ENCODE assay signal across 17 mouse cellular contexts in the genomic region with DNA sequence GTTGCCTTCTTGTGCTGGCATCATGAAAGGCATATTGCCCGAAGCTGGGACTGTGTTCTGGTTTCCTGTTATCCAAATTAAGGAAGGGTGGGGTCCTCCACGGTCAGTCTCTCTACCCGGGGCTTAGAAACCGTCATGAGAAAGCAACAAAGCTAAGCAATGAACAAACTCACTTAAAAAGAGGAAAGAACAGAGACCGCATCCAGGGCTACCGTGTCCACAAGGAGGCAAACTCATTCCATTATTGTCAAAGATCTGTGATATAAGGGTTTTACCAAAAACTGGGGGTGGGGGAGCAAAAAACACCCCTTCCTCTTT. TPM values are rescaled to one million over a fixed set of nuclear protein-coding genes. Genes with fewer than 3 reads are reported as not detected.
DNase-seq lines count a peak whose midpoint lies in the region; ATAC-seq lines count a peak whose summit lies in the region.
"Had no signal": no experiment of that assay in that cellular context is flagged by ENCODE, and none has a peak within 500 bp of the region (broad histone marks: within the 10 kb centered on the region; RNA-seq: fewer than 3 reads in every experiment).

No protein-coding gene starts in this region.

- peak; percentile 80 for DNase-seq in midbrain, embryonic 11.5 days (ENCODE audit: low spot score, missing footprints)
- DNase-seq in ZHBTc4 (ENCODE audit: low read depth, low spot score) = peak; percentile 16
- no peak for DNase-seq in adipocyte (ENCODE audit: low spot score)
- DNase-seq in kidney, postnatal 10 days = no peak
- DNase-seq in kidney, adult 18-20 months = no peak
- DNase-seq: adrenal gland, adult 8-10 months; cerebellum, adult 11-12 months; gastrocnemius, postnatal 14 days; layer of hippocampus, postnatal 36 days had no signal

- H3K4me3 ChIP-seq in midbrain, embryonic 11.5 days (ENCODE audit: low read depth, low read length) = no peak overlapping the region
- H3K4me3 ChIP-seq in midbrain, embryonic 16.5 days (ENCODE audit: low read depth, low read length) = no peak overlapping the region
- H3K4me3 ChIP-seq: hindbrain, embryonic 13.5 days; intestine, embryonic 15.5 days; kidney, embryonic 15.5 days; limb, embryonic 15.5 days; lung, embryonic 15.5 days; neural tube, embryonic 15.5 days had no signal

- H3K36me3 ChIP-seq in midbrain, embryonic 11.5 days (ENCODE audit: control insufficient read depth, insufficient read depth, low read length) = no peaks in the 10 kb centered on the region
- H3K36me3 ChIP-seq in midbrain, embryonic 16.5 days (ENCODE audit: control insufficient read depth, insufficient read depth, low read length) = no peaks in the 10 kb centered on the region
- H3K36me3 ChIP-seq: hindbrain, embryonic 13.5 days; intestine, embryonic 15.5 days; kidney, embryonic 15.5 days; limb, embryonic 15.5 days; lung, embryonic 15.5 days; neural tube, embryonic 15.5 days had no signal

- WGBS in midbrain, embryonic 11.5 days = 63% methylated on average over 6 of the region's 6 CpGs
- WGBS in midbrain, embryonic 16.5 days = 69% methylated on average over 6 of the region's 6 CpGs

- H3K27ac ChIP-seq in midbrain, embryonic 11.5 days (ENCODE audit: low read depth, low read length) = no peak overlapping the region
- H3K27ac ChIP-seq in midbrain, embryonic 16.5 days (ENCODE audit: low read length) = no peak overlapping the region
- H3K27ac ChIP-seq: hindbrain, embryonic 13.5 days; intestine, embryonic 15.5 days; kidney, embryonic 15.5 days; limb, embryonic 15.5 days; lung, embryonic 15.5 days; neural tube, embryonic 15.5 days had no signal

- H3K27me3 ChIP-seq in midbrain, embryonic 11.5 days (ENCODE audit: control insufficient read depth, insufficient read depth, low read length) = no peaks in the 10 kb centered on the region
- H3K27me3 ChIP-seq in midbrain, embryonic 16.5 days (ENCODE audit: control insufficient read depth, insufficient read depth, low read depth, low read length) = no peaks in the 10 kb centered on the region
- H3K27me3 ChIP-seq: hindbrain, embryonic 13.5 days; intestine, embryonic 15.5 days; kidney, embryonic 15.5 days; limb, embryonic 15.5 days; lung, embryonic 15.5 days; neural tube, embryonic 15.5 days had no signal

- H3K4me1 ChIP-seq in midbrain, embryonic 11.5 days (ENCODE audit: control insufficient read depth, insufficient read depth, low read length) = no peaks in the 10 kb centered on the region
- H3K4me1 ChIP-seq in midbrain, embryonic 16.5 days (ENCODE audit: control insufficient read depth, insufficient read depth, low read length) = no peaks in the 10 kb centered on the region
- H3K4me1 ChIP-seq: hindbrain, embryonic 13.5 days; intestine, embryonic 15.5 days; kidney, embryonic 15.5 days; limb, embryonic 15.5 days; neural tube, embryonic 15.5 days had no signal

- H3K9me3 ChIP-seq in midbrain, embryonic 11.5 days (ENCODE audit: control insufficient read depth, low read length) = no peaks in the 10 kb centered on the region
- no peaks in the 10 kb centered on the region for H3K9me3 ChIP-seq in midbrain, embryonic 16.5 days (replicated peaks; ENCODE audit: control insufficient read depth, low read length, poor library complexity, severe bottlenecking)
- H3K9me3 ChIP-seq: hindbrain, embryonic 13.5 days; intestine, embryonic 15.5 days; kidney, embryonic 15.5 days; limb, embryonic 15.5 days; lung, embryonic 15.5 days; neural tube, embryonic 15.5 days had no signal

- no peak for ATAC-seq in midbrain, embryonic 11.5 days (ENCODE audit: low FRiP score)
- no peak for ATAC-seq in midbrain, embryonic 16.5 days
- peak; percentile 40 for ATAC-seq in megakaryocyte progenitor cell, adult 5-6 weeks (replicated peaks; ENCODE audit: poor library complexity)
- ATAC-seq: intestine, embryonic 15.5 days had no signal

- H3K4me2 ChIP-seq in midbrain, embryonic 11.5 days = no peak overlapping the region
- no peak overlapping the region for H3K4me2 ChIP-seq in midbrain, embryonic 16.5 days (ENCODE audit: low read length)
- H3K4me2 ChIP-seq: hindbrain, embryonic 13.5 days; intestine, embryonic 15.5 days; kidney, embryonic 15.5 days; limb, embryonic 15.5 days; lung, embryonic 15.5 days; neural tube, embryonic 15.5 days had no signal

- H3K9ac ChIP-seq in midbrain, embryonic 11.5 days (ENCODE audit: low read length) = no peak overlapping the region
- H3K9ac ChIP-seq in midbrain, embryonic 16.5 days (ENCODE audit: low read depth, low read length) = no peak overlapping the region
- H3K9ac ChIP-seq: hindbrain, embryonic 13.5 days; intestine, embryonic 15.5 days; kidney, embryonic 15.5 days; limb, embryonic 15.5 days; lung, embryonic 15.5 days; neural tube, embryonic 15.5 days had no signal

RNA-seq across cellular contexts. Expression of a gene that starts 34.3 kb away (rescaled TPM):
- polyA plus RNA-seq in midbrain, embryonic 11.5 days (2014; fragmentation: Nextera tagmentation; extraction: Ambion mirVana) = 2.0 and 2.2 TPM in 2 replicates
- polyA plus RNA-seq in midbrain, embryonic 16.5 days (2015; fragmentation: Nextera tagmentation; extraction: Ambion mirVana) = 1.3 and 1.7 TPM in 2 replicates
- 5.1 and 7.6 TPM in 2 replicates for total RNA-seq in megakaryocyte progenitor cell, adult 5-6 weeks (2015)
- 5.7 and 6.8 TPM in 2 replicates for total RNA-seq in megakaryocyte progenitor cell, adult 5-6 weeks (2017)

Comparison
In these comparisons a context has a peak if more than half of its experiments do, and no peak if none do; other contexts are left out.
1. DNase-seq: peak in midbrain, embryonic 11.5 days (single experiment) and ZHBTc4 (single experiment); none in adipocyte (single experiment), kidney, postnatal 10 days (single experiment) and kidney, adult 18-20 months (single experiment).